Mouse (Mus musculus): Measurements from ENCODE around the gene Osbpl3. TPM values are rescaled to one million over a fixed set of nuclear protein-coding genes. Genes with fewer than 3 reads are reported as not detected.

Gene Osbpl3
- total RNA-seq (2022) = 100 to 1,000 TPM in 2 of 4 experiments, 10 to 100 TPM in 2; 50.9 to 211 (median 116) TPM

- peak; percentile 88 for DNase-seq
Observed at GRCm38 (mm10) chr6:50455829-50456469, at the start of gene Osbpl3. Gene Osbpl3, minus strand, starts transcription at chr6:50456201.

GRCm38 (mm10) chr6:50505531-50505930, 49.5 kb upstream of the Osbpl3 start:
- DNase-seq = no peak

GRCm38 (mm10) chr6:50504711-50505110, 48.7 kb upstream of the Osbpl3 start:
- no peak for DNase-seq

- no peak for DNase-seq
Observed at GRCm38 (mm10) chr6:50503779-50504178, 47.8 kb upstream of the Osbpl3 start.

- no peak for DNase-seq
Observed at GRCm38 (mm10) chr6:50503031-50503430, 47.0 kb upstream of the Osbpl3 start.

- no peak for DNase-seq
Observed at GRCm38 (mm10) chr6:50498346-50498745, 42.3 kb upstream of the Osbpl3 start.

- no peak for DNase-seq
Observed at GRCm38 (mm10) chr6:50490519-50490918, 34.5 kb upstream of the Osbpl3 start.

- no peak for DNase-seq
Observed at GRCm38 (mm10) chr6:50489380-50489779, 33.4 kb upstream of the Osbpl3 start.

- DNase-seq = no peak
Observed at GRCm38 (mm10) chr6:50486035-50486902, 30.3 kb upstream of the Osbpl3 start.

GRCm38 (mm10) chr6:50483426-50483825, 27.4 kb upstream of the Osbpl3 start:
- no peak for DNase-seq

GRCm38 (mm10) chr6:50481460-50481859, 25.5 kb upstream of the Osbpl3 start:
- no peak for DNase-seq

GRCm38 (mm10) chr6:50466451-50466850, 10.4 kb upstream of the Osbpl3 start:
- no peak for DNase-seq

- DNase-seq = no peak
Observed at GRCm38 (mm10) chr6:50464690-50465485, 8.9 kb upstream of the Osbpl3 start.

GRCm38 (mm10) chr6:50462026-50462425, 6.0 kb upstream of the Osbpl3 start:
- DNase-seq = no peak

GRCm38 (mm10) chr6:50461585-50461984, 5.6 kb upstream of the Osbpl3 start:
- no peak for DNase-seq

- DNase-seq = no peak
Observed at GRCm38 (mm10) chr6:50460646-50461045, 4.6 kb upstream of the Osbpl3 start.

GRCm38 (mm10) chr6:50460246-50460645, 4.2 kb upstream of the Osbpl3 start:
- no peak for DNase-seq

- DNase-seq = no peak
Observed at GRCm38 (mm10) chr6:50459271-50459670, 3.3 kb upstream of the Osbpl3 start.

- DNase-seq = no peak
Observed at GRCm38 (mm10) chr6:50457551-50458348, 1.7 kb upstream of the Osbpl3 start.

- DNase-seq = no peak
Observed at GRCm38 (mm10) chr6:50456706-50457105, 705 bp upstream of the Osbpl3 start.

- DNase-seq = no peak
Observed at GRCm38 (mm10) chr6:50455102-50455828, 736 bp downstream of the Osbpl3 start.

All from adrenal gland, adult 8-10 months (tissue).